Mouse (Mus musculus) cerebellum, adult 2 months (tissue): ENCODE results near the gene Eif4g3.

Experiments used
- CTCF ChIP-seq: fragments of 200-500 bp; IDR thresholded peaks from 2 replicates; pipeline ENCODE4 v1.5.1; 2011; ENCODE audit warnings: low read depth, mild to moderate bottlenecking, control low read depth, low read length, moderate library complexity, borderline replicate concordance; ENCODE audit not compliant: insufficient read depth
- POLR2A ChIP-seq: fragments of 200-500 bp; IDR thresholded peaks from 2 replicates; pipeline ENCODE4 v1.6.1; 2011; ENCODE audit warnings: low read length, control low read depth, borderline replicate concordance; ENCODE audit not compliant: insufficient read depth

- no peak for TF ChIP-seq POLR2A
- no peak for TF ChIP-seq CTCF
Measured at GRCm38 (mm10) chr4:137995399-137995798, 2.6 kb downstream of the Eif4g3 start.
